Mouse (Mus musculus) 3134 (cell line): Measurements from ENCODE around the gene Olfr872.
"Not testable (repeated sequence)": the region's sequence is repeated elsewhere in the genome, so short reads cannot be mapped to it uniquely, and the experiment has no call there.

ENCODE experiments used
- DNase-seq: peaks from one replicate; pipeline ENCODE4 v3.0.0-alpha.2; 2011; ENCODE audit warnings: low spot score; ENCODE audit not compliant: insufficient read length; ENCODE audit errors: extremely low read depth

Gene Olfr872

DNA sequence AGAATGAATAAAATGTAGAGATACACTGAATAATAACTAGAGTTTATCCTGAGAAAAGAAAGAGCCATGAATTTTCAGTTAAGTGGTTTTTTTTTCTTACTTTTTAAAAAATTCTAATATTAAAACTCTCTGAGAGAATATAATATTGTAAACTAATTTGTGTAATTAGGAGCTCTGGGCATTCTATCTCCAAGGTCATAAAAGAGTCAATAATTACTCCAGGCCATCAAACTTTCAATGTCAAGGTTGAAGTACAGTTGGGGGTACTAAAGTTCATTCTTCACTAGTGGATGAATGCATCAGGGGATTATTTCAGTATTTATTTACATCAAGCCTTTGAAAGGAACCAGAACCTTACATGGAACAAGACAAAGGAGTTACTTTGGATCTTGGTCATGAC lies at the start of gene Olfr872:
Olfr872 (plus strand) TSS at position 301 of the 400 bp plus-strand sequence.
- DNase-seq, result no peak

DNA sequence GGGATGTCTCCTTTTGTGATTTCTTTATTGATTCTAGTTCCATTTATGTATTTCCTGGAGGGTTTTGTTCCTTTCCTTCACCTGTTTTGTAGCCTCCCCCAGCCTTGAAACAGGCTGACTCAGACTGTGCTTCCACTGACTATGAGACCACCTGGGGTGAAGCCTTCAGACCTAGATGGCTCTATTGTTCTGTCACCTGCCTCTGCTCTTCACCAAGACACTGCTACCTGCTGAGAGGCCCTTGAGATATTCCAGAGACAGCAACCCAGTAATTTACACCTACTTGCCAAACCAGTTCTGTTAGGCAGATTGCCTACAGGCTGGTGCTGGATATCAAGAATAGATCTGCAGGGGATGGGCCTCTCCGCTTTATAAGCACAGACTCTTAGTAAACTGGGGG lies 34.8 kb upstream of the Olfr872 start:
- DNase-seq, result no peak

DNA sequence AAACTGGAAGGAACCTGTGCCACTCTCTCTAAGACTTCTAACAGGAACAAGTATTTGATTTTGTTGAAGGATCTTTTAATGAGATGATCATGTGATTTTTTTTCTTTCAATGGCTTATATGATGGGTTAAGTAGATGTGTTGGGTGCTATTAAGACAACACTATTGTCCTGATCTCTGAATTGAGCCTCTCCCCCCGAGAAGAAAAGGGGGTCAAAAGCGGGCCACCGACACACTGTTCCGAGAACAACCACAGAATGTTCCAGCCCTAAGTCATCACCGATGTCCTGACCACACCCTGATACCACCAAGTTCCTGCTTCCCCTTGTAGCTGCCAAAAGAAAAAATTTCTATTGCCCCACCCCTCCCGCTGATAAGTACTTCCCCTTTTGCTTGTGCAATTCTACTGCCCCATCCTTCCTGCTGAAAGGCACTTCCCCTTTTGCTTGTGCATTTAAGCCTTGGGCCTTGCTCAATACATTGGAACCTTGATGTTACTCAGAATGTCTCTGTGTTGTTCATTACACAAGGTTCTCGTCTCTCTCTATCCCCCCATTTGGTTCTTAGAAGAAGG lies 33.4 kb upstream of the Olfr872 start:
- not testable (repeated sequence) for DNase-seq

DNA sequence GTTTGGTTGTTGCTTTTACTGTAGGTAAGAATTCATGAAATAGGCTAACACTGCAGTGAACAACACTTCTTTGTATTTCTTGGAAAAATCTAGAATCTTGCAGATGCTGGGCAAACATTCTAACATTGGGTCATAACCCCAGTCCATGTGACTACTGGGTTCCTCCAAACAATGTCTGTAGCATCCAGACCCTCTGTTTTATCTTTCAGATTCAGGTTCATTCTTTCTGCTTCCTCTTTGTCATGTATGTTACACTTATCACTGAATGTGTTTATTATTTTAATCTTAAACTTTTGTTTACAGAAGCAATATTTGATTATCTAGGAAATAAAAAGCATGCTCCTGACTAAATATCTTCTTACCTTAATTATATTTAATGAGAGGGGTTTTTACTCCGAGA lies 26.1 kb upstream of the Olfr872 start:
- no peak for DNase-seq

DNA sequence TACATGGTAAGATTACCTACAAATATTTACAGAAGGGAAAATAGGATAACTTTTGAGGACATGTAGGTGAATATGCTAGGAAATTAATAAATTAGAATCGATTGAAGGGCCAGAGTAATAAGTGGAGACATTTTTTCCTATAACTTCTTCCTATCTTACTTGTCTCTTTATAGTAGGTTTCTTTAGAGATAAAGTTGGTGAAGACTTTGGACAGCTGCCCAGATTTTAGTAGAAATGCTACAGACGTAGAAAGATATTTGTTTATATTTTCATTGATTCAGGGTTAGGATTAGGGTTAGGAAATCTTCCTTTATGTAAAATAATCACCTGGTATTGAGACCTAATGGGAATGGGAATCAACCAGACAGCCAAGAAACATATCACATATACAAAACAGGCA lies 25.4 kb upstream of the Olfr872 start:
- DNase-seq, result no peak

DNA sequence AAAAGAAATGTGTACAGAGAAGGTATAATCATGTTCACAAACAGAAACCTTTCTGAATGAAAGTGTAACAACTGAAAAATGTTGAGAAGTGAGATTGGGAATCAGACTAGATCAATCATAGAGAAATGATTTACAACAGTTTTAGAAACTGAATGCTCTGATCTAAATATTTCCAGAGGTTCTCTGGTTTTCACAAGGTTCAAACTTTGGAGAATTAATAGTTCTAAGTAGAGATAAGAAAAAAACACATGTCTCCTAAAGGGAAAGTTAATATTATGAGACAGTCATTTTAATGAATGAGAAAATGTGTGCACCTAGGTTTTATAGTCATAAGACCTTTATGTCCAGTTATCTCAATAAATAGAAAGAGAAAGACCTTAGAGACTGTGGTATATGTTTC lies 25.0 kb upstream of the Olfr872 start, which contains the start of gene Olfr871:
Olfr871 (plus strand) TSS at position 301 of the 400 bp plus-strand sequence.
- no peak for DNase-seq

DNA sequence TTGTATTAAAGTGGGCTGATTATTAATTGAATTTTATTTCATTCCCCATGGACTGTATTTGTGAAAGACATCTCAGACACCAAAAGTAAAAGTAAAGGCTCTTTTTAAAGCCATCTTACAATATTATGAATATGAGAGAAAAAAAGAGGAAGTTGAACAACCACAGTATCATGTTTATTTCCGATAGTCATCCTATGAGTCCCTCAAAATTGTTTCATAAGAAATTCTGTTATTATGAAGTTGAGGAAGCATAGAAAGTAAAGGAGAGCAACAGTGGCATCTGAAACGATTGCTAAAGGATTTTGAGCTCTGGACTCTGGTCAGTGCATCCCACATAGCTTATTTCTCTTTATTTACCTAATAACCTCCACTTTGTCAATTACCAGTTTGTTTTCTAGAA lies 459 bp downstream of the Olfr872 start:
- no peak for DNase-seq

DNA sequence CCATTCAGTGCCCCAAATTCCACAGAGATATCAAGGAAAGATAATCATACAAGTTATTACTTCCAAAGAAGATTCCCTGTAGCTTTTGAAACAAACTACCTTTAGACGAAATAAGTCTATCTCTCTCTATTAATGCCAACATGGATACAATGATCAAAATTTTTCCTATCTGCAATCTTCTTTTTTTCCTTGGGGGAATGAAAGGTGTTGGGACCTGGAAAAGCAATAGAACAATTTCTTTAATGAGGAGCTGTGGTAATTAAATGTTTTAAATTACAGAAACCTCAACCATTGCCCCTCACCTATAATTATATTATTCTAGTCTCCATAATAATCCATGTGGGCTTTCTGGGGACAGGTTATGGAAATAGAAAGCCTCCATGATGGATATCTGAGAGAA lies 45.1 kb downstream of the Olfr872 start, which contains the start of gene Olfr39:
Olfr39 (plus strand) TSS at position 301 of the 400 bp plus-strand sequence.
- no peak for DNase-seq

DNA sequence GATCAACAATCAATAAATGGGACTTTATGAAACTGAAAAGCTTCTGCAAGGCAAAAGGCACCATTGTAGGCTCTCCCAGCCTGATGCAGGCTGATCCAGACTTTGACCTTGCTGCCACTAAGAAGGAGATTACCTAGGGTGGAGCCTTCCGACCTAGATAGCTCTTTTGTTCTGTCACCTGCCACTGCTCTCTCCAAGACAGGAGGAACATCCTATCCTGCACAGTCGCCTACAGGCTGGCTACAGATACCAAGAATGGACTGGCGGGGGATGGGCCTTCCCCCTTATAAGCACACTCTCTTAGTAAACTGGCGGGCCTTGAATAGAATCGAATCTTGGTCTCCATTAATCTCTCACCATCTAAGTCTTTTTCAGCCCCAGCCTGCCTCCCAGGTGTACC lies 58.6 kb downstream of the Olfr872 start:
- DNase-seq, result not testable (repeated sequence)

DNA sequence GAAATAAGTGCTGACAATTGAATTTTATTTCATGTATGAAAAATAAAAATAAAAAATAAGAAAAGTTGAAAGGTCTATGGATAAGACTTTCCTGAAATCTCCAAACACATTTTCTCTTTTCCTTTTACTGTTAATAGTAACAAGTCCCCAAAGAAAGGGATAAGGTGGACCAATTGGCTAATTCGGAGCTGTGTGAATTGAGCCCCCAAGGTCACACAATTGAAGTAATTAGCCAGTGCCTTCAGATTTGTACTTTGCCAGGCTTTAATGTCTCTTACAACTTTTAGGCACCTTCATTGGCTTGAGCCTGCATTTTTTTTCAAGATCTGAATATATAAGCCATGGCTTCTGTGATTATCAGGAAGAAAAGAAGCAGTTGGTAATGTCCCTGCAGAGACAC lies 61.3 kb downstream of the Olfr872 start, which contains the start of gene Olfr873:
Olfr873 (plus strand) TSS at position 301 of the 400 bp plus-strand sequence.
- no peak for DNase-seq
